21 mouse cellular contexts compared by ENCODE assay signal in the genomic region with DNA sequence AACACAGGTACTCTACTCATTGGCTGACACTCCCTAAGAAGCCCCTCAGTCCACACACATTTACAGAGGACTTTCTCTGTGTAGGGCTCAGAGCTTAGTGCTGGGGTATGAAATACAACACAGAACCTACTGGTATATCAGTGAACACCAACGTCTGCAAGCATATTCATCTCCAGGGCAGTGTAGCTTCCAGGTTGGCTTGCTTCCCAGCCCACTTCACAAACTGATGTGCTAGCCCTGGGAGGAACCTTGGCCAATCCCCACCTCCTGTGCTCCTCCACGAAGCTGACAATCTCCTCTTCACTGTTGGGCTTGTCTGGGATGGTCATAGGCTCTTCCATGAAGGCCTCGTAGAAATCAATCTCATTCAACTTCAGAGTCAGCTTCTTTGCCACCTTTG. TPM values are rescaled to one million over a fixed set of nuclear protein-coding genes. Genes with fewer than 3 reads are reported as not detected.
DNase-seq lines count a peak whose midpoint lies in the region; ATAC-seq and TF ChIP-seq lines count a peak whose summit lies in the region.
"Had no signal": no experiment of that assay in that cellular context is flagged by ENCODE, and none has a peak within 500 bp of the region (broad histone marks: within the 10 kb centered on the region; RNA-seq: fewer than 3 reads in every experiment).

No protein-coding gene starts in this region.

- intact Hi-C loops in gastrocnemius, adult 2 months (cut with DNase I), result loop anchor here (5.0 kb wide), 3 partner anchors 52 to 98 kb away; a partner anchor contains a TSS
- intact Hi-C loops in gastrocnemius, postnatal 36 days (cut with DNase I), result no loop called here
- intact Hi-C loops in left cerebral cortex, postnatal 10 days (cut with DNase I), result no loop called here

- H3K9ac ChIP-seq in lung, embryonic 14.5 days, result no peak overlapping the region
- H3K9ac ChIP-seq in heart, embryonic 14.5 days (ENCODE audit: low read length), result peak overlapping the region; percentile 27
- H3K9ac ChIP-seq: embryonic facial prominence, embryonic 13.5 days; forebrain, embryonic 13.5 days; hindbrain, embryonic 15.5 days; liver, postnatal 0 days; midbrain, embryonic 12.5 days; neural tube, embryonic 12.5 days had no signal

- peak; percentile 77 for DNase-seq in gastrocnemius, adult 2 months
- no peak for DNase-seq in gastrocnemius, postnatal 36 days
- DNase-seq in lung, embryonic 14.5 days, result peak; percentile 64
- DNase-seq in lung, adult 2 months, result no peak
- DNase-seq in lung, postnatal 10 days, result peak; percentile 65
- no peak for DNase-seq in left cerebral cortex, postnatal 10 days (ENCODE audit: extremely low spot score in 1 of 2, low spot score in 2 of 2)
- no peak for DNase-seq in right cerebral cortex, adult 18-20 months
- DNase-seq: adrenal gland, adult 8-10 months; cerebellum, postnatal 14 days; kidney, adult 9 months; liver, postnatal 0 days; spleen, adult 18-20 months had no signal

- no peaks in the 10 kb centered on the region for H3K27me3 ChIP-seq in lung, embryonic 14.5 days (ENCODE audit: insufficient read depth, low read length)
- H3K27me3 ChIP-seq in heart, embryonic 14.5 days (ENCODE audit: control insufficient read depth, insufficient read depth, low read length), result no peaks in the 10 kb centered on the region
- H3K27me3 ChIP-seq: embryonic facial prominence, embryonic 13.5 days; forebrain, embryonic 13.5 days; hindbrain, embryonic 15.5 days; neural tube, embryonic 12.5 days had no signal

- H3K4me2 ChIP-seq in lung, embryonic 14.5 days, result no peak overlapping the region
- no peak overlapping the region for H3K4me2 ChIP-seq in heart, embryonic 14.5 days (ENCODE audit: low read length)
- H3K4me2 ChIP-seq: embryonic facial prominence, embryonic 13.5 days; forebrain, embryonic 13.5 days; hindbrain, embryonic 15.5 days; midbrain, embryonic 12.5 days; neural tube, embryonic 12.5 days had no signal

- peaks cover 10% of the 10 kb centered on the region for H3K4me1 ChIP-seq in lung, embryonic 14.5 days (ENCODE audit: insufficient read depth)
- peaks cover 3% of the 10 kb centered on the region; the same call in 1 of the 2 replicates for H3K4me1 ChIP-seq in lung, adult 2 months (ENCODE audit: control insufficient read depth, insufficient read depth, low read length)
- H3K4me1 ChIP-seq in heart, embryonic 14.5 days (ENCODE audit: control insufficient read depth in 2 of 2, insufficient read depth in 2 of 2, low read length in 2 of 2), result peaks cover 43 to 48% of the 10 kb centered on the region in 2 experiments

- ATAC-seq in lung, embryonic 14.5 days (ENCODE audit: insufficient read depth), result no peak
- peak; percentile 48 for ATAC-seq in heart, embryonic 14.5 days (ENCODE audit: insufficient number of reproducible peaks, insufficient read depth, low FRiP score, low read depth)
- ATAC-seq: forebrain, embryonic 13.5 days; liver, postnatal 0 days had no signal

- TF ChIP-seq CTCF in gastrocnemius, adult 2 months (IDR thresholded peaks at IDR 0.05), result no peak
- no peak for TF ChIP-seq CTCF in lung, embryonic 14.5 days (IDR thresholded peaks at IDR 0.05; ENCODE audit: low read depth)
- TF ChIP-seq CTCF in lung, adult 2 months (IDR thresholded peaks at IDR 0.05; ENCODE audit: insufficient read depth, low read length), result no peak

- no peaks in the 10 kb centered on the region for H3K36me3 ChIP-seq in lung, embryonic 14.5 days (ENCODE audit: insufficient read depth)
- H3K36me3 ChIP-seq in heart, embryonic 14.5 days (ENCODE audit: control insufficient read depth, insufficient read depth, low read length), result peaks cover 13% of the 10 kb centered on the region
- H3K36me3 ChIP-seq: hindbrain, embryonic 15.5 days; midbrain, embryonic 12.5 days; neural tube, embryonic 12.5 days had no signal

- TF ChIP-seq POLR2A in lung, adult 2 months (IDR thresholded peaks at IDR 0.05; ENCODE audit: borderline replicate concordance, extremely low read depth, low read depth, low read length), result no peak

- H3K4me3 ChIP-seq in gastrocnemius, adult 2 months, result peak overlapping the region; percentile 77
- no peak overlapping the region for H3K4me3 ChIP-seq in lung, embryonic 14.5 days (ENCODE audit: low read depth, low read length)
- no peak overlapping the region for H3K4me3 ChIP-seq in lung, adult 2 months (replicated peaks; ENCODE audit: extremely low read depth, low read depth, low read length)
- no peak overlapping the region for H3K4me3 ChIP-seq in heart, embryonic 14.5 days (ENCODE audit: control insufficient read depth in 1 of 2, insufficient read depth in 1 of 2, low read depth in 1 of 2, low read length in 2 of 2)
- H3K4me3 ChIP-seq: embryonic facial prominence, embryonic 13.5 days; forebrain, embryonic 13.5 days; hindbrain, embryonic 15.5 days; midbrain, embryonic 12.5 days; neural tube, embryonic 12.5 days had no signal

- H3K9me3 ChIP-seq in lung, embryonic 14.5 days (ENCODE audit: low read depth, low read length), result no peaks in the 10 kb centered on the region
- no peaks in the 10 kb centered on the region for H3K9me3 ChIP-seq in heart, embryonic 14.5 days (ENCODE audit: control insufficient read depth, low read length)
- H3K9me3 ChIP-seq: embryonic facial prominence, embryonic 13.5 days; forebrain, embryonic 13.5 days; hindbrain, embryonic 15.5 days; midbrain, embryonic 12.5 days; neural tube, embryonic 12.5 days had no signal

- WGBS in lung, embryonic 14.5 days, result 43% methylated on average over 3 of the region's 3 CpGs
- WGBS in lung, adult 2 months, result 20% methylated on average over 3 of the region's 3 CpGs
- WGBS in heart, embryonic 14.5 days, result 19% methylated on average over 3 of the region's 3 CpGs

- peak overlapping the region; percentile 70 for H3K27ac ChIP-seq in gastrocnemius, adult 2 months
- H3K27ac ChIP-seq in lung, embryonic 14.5 days (ENCODE audit: low read depth), result no peak overlapping the region
- peak overlapping the region in 1 of 2 experiments; percentile 64; a peak in 3 of 4 replicates for H3K27ac ChIP-seq in heart, embryonic 14.5 days (replicated peaks in 1 of 2; ENCODE audit: control insufficient read depth in 1 of 2, insufficient read depth in 1 of 2, low read depth in 2 of 2, low read length in 2 of 2)
- H3K27ac ChIP-seq: embryonic facial prominence, embryonic 13.5 days; forebrain, embryonic 13.5 days; neural tube, embryonic 12.5 days had no signal

RNA-seq across cellular contexts. Expression of a gene that starts 4.9 kb away (rescaled TPM):
- total RNA-seq in gastrocnemius, adult 2 months (2021), result 1,000 to 10,000 TPM; 2,819 to 3,581 TPM
- 1,000 to 10,000 TPM; 4,749 to 5,131 TPM for total RNA-seq in gastrocnemius, postnatal 36 days (2021)
- 5.0 and 5.9 TPM in 2 replicates for polyA plus RNA-seq in lung, embryonic 14.5 days (2014; fragmentation: Nextera tagmentation; extraction: Ambion mirVana)
- polyA plus RNA-seq in lung, adult 2 months (2012; rRNA removed), result 3.2 and 49.0 TPM in 2 replicates
- polyA plus RNA-seq in heart, embryonic 14.5 days (2014; fragmentation: Nextera tagmentation; extraction: Ambion mirVana), result 138 and 148 TPM in 2 replicates
- 1 to 10 TPM in 1 of 2 experiments, under 1 TPM in 1; 0.49 to 1.3 TPM for total RNA-seq in left cerebral cortex, postnatal 10 days (2021)

RNA-seq across cellular contexts. Expression of a gene that starts 8.1 kb away (rescaled TPM):
- total RNA-seq in gastrocnemius, adult 2 months (2021), result 10 to 100 TPM; 19.5 to 35.2 TPM
- 10 to 100 TPM; 22.5 to 28.4 TPM for total RNA-seq in gastrocnemius, postnatal 36 days (2021)
- polyA plus RNA-seq in lung, embryonic 14.5 days (2014; fragmentation: Nextera tagmentation; extraction: Ambion mirVana), result 128 and 140 TPM in 2 replicates
- polyA plus RNA-seq in lung, adult 2 months (2012; rRNA removed), result 88.2 and 137 TPM in 2 replicates
- 160 and 166 TPM in 2 replicates for polyA plus RNA-seq in heart, embryonic 14.5 days (2014; fragmentation: Nextera tagmentation; extraction: Ambion mirVana)
- total RNA-seq in left cerebral cortex, postnatal 10 days (2021), result 100 to 1,000 TPM; 368 TPM

RNA-seq across cellular contexts. Expression of a gene that starts 43.5 kb away (rescaled TPM):
- total RNA-seq in gastrocnemius, adult 2 months (2021), result under 1 TPM; 0.20 to 0.43 TPM
- total RNA-seq in gastrocnemius, postnatal 36 days (2021), result under 1 TPM; 0.51 to 0.72 TPM
- not detected in 2 replicates for polyA plus RNA-seq in lung, embryonic 14.5 days (2014; fragmentation: Nextera tagmentation; extraction: Ambion mirVana)
- polyA plus RNA-seq in lung, adult 2 months (2012; rRNA removed), result 0.05 and 1.2 TPM in 2 replicates
- polyA plus RNA-seq in heart, embryonic 14.5 days (2014; fragmentation: Nextera tagmentation; extraction: Ambion mirVana), result 0.23 and 0.26 TPM in 2 replicates
- not detected for total RNA-seq in left cerebral cortex, postnatal 10 days (2021)
- total RNA-seq: layer of hippocampus, adult 8-10 months; left cerebral cortex, adult 8-10 months had no signal
- polyA plus RNA-seq: embryonic facial prominence, embryonic 13.5 days; midbrain, embryonic 12.5 days; neural tube, embryonic 12.5 days; urinary bladder, adult 2 months had no signal

RNA-seq across cellular contexts. Expression of a gene that starts 46.7 kb away (rescaled TPM):
- total RNA-seq in gastrocnemius, adult 2 months (2021), result 1 to 10 TPM; 7.4 to 8.3 TPM
- total RNA-seq in gastrocnemius, postnatal 36 days (2021), result 1 to 10 TPM; 8.4 to 9.8 TPM
- 38.6 and 47.8 TPM in 2 replicates for polyA plus RNA-seq in lung, embryonic 14.5 days (2014; fragmentation: Nextera tagmentation; extraction: Ambion mirVana)
- 90.8 and 105 TPM in 2 replicates for polyA plus RNA-seq in lung, adult 2 months (2012; rRNA removed)
- 20.7 and 24.7 TPM in 2 replicates for polyA plus RNA-seq in heart, embryonic 14.5 days (2014; fragmentation: Nextera tagmentation; extraction: Ambion mirVana)
- total RNA-seq in left cerebral cortex, postnatal 10 days (2021), result 100 to 1,000 TPM; 216 to 226 TPM

Comparison
In these comparisons a context has a peak if more than half of its experiments do, and no peak if none do; other contexts are left out.
1. DNase-seq: peak in gastrocnemius, adult 2 months (single experiment), lung, embryonic 14.5 days (single experiment) and lung, postnatal 10 days (single experiment); none in gastrocnemius, postnatal 36 days (0 of 2), lung, adult 2 months (single experiment), left cerebral cortex, postnatal 10 days (0 of 2) and right cerebral cortex, adult 18-20 months (single experiment).
2. RNA of a gene that starts 4.9 kb away (total RNA-seq): 4,749 to 5,131 TPM in gastrocnemius, postnatal 36 days and 2,819 to 3,581 TPM in gastrocnemius, adult 2 months; 0.49 to 1.3 TPM in left cerebral cortex, postnatal 10 days; every median in the first group is over 1,000 times any median in the second.
3. RNA of a gene that starts 8.1 kb away (total RNA-seq): 368 TPM in left cerebral cortex, postnatal 10 days; 19.5 to 35.2 TPM in gastrocnemius, adult 2 months and 22.5 to 28.4 TPM in gastrocnemius, postnatal 36 days; every median in the first group is over 10 times any median in the second.